Mouse (Mus musculus): ENCODE results near the gene Itga10. TPM values are rescaled to one million over a fixed set of nuclear protein-coding genes. Genes with fewer than 3 reads are reported as not detected.

Itga10 gene
- 1.7 and 2.0 TPM in 2 replicates for polyA plus RNA-seq (2011; ENCODE audit: insufficient read length, low read depth, missing spikeins)

- no peak for TF ChIP-seq POLR2A (IDR thresholded peaks at IDR 0.05; ENCODE audit: low read depth, low read length)
- TF ChIP-seq CTCF (IDR thresholded peaks at IDR 0.05; ENCODE audit: borderline replicate concordance, insufficient read depth, low read length) = 0 out of 2 replicates have a peak, but pooled peaks have one; percentile 24
- Histone ChIP-seq H3K4me1 (ENCODE audit: control insufficient read depth, insufficient read depth, low read length) (no peaks in the 10 kb centered on the region), H3K27ac (ENCODE audit: insufficient read depth, low read length) (no peak within 1 kb of the TSS), H3K4me3 (ENCODE audit: insufficient read depth, low read length) (no peak within 1 kb of the TSS)
Measured at GRCm38 (mm10) chr3:96645018-96645649, at the start of gene Itga10. Gene Itga10, plus strand, starts transcription at chr3:96645584.

DNA sequence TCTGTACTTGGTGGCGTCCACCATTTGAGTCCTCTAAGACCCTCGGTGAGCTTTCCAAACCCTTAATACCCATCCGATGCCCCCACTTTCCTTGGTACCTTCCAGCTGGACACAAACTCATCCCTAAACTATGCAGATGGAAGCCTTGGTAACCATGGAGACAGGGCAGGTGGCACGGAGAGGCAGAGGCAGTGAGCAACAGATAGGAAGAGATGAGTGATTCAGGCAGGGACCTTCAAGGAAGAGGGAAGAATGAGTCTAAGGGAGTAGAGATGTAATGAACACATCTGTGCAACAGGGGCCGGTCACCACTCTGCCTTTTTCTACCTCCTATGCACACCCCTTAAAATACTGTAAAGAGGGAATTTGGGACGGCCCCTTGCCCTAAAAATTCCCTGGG, 49.7 kb upstream of the Itga10 start:
- no peak for TF ChIP-seq POLR2A (IDR thresholded peaks at IDR 0.05; ENCODE audit: low read depth, low read length)
- TF ChIP-seq CTCF (IDR thresholded peaks at IDR 0.05; ENCODE audit: borderline replicate concordance, insufficient read depth, low read length) = no peak
- no peak overlapping the region for H3K4me3 ChIP-seq (ENCODE audit: insufficient read depth, low read length)
- H3K4me1 ChIP-seq (ENCODE audit: control insufficient read depth, insufficient read depth, low read length) = peaks cover 11% of the 10 kb centered on the region
- H3K27ac ChIP-seq (ENCODE audit: insufficient read depth, low read length) = peak overlapping the region; percentile 14; the same call in 1 of the 2 replicates

- Histone ChIP-seq H3K4me1 (ENCODE audit: control insufficient read depth, insufficient read depth, low read length) (peaks cover 11% of the 10 kb centered on the region), H3K27ac (ENCODE audit: insufficient read depth, low read length) (peak within 1 kb of the TSS; percentile 14), H3K4me3 (ENCODE audit: insufficient read depth, low read length) (peak within 1 kb of the TSS; percentile 52)
- TF ChIP-seq POLR2A (IDR thresholded peaks at IDR 0.05; ENCODE audit: low read depth, low read length) (no peak), CTCF (IDR thresholded peaks at IDR 0.05; ENCODE audit: borderline replicate concordance, insufficient read depth, low read length) (no peak)
Measured at GRCm38 (mm10) chr3:96596228-96596707, 49.1 kb upstream of the Itga10 start, which contains the start of gene Ankrd34a. Gene Ankrd34a, plus strand, starts transcription at chr3:96596636.

- no peak for TF ChIP-seq POLR2A (IDR thresholded peaks at IDR 0.05; ENCODE audit: low read depth, low read length)
- H3K4me3 ChIP-seq (ENCODE audit: insufficient read depth, low read length) = peak overlapping the region; percentile 52
- peaks cover 11% of the 10 kb centered on the region for H3K4me1 ChIP-seq (ENCODE audit: control insufficient read depth, insufficient read depth, low read length)
- peak overlapping the region; percentile 7 for H3K27ac ChIP-seq (ENCODE audit: insufficient read depth, low read length)
Measured at GRCm38 (mm10) chr3:96596855-96597254, 48.5 kb upstream of the Itga10 start.

GRCm38 (mm10) chr3:96597435-96597891, 47.9 kb upstream of the Itga10 start:
- Histone ChIP-seq H3K27ac (ENCODE audit: insufficient read depth, low read length) (no peak overlapping the region), H3K4me3 (ENCODE audit: insufficient read depth, low read length) (peak overlapping the region; percentile 52), H3K4me1 (ENCODE audit: control insufficient read depth, insufficient read depth, low read length) (peaks cover 11% of the 10 kb centered on the region)
- TF ChIP-seq POLR2A (IDR thresholded peaks at IDR 0.05; ENCODE audit: low read depth, low read length) (no peak; the same call in 1 of the 2 replicates), CTCF (IDR thresholded peaks at IDR 0.05; ENCODE audit: borderline replicate concordance, insufficient read depth, low read length) (no peak)

GRCm38 (mm10) chr3:96598156-96599068, 47.0 kb upstream of the Itga10 start:
- Histone ChIP-seq H3K27ac (ENCODE audit: insufficient read depth, low read length) (0 out of 2 replicates have a peak overlapping the region, but pooled peaks have one; percentile 1), H3K4me3 (ENCODE audit: insufficient read depth, low read length) (peak overlapping the region; percentile 52), H3K4me1 (ENCODE audit: control insufficient read depth, insufficient read depth, low read length) (peaks cover 11% of the 10 kb centered on the region)
- TF ChIP-seq CTCF (IDR thresholded peaks at IDR 0.05; ENCODE audit: borderline replicate concordance, insufficient read depth, low read length) = no peak
- TF ChIP-seq POLR2A (IDR thresholded peaks at IDR 0.05; ENCODE audit: low read depth, low read length) = peak; percentile 76

GRCm38 (mm10) chr3:96599069-96599393, 46.4 kb upstream of the Itga10 start:
- no peak for TF ChIP-seq CTCF (IDR thresholded peaks at IDR 0.05; ENCODE audit: borderline replicate concordance, insufficient read depth, low read length)
- no peak for TF ChIP-seq POLR2A (IDR thresholded peaks at IDR 0.05; ENCODE audit: low read depth, low read length)
- Histone ChIP-seq H3K4me3 (ENCODE audit: insufficient read depth, low read length) (no peak overlapping the region), H3K27ac (ENCODE audit: insufficient read depth, low read length) (no peak overlapping the region), H3K4me1 (ENCODE audit: control insufficient read depth, insufficient read depth, low read length) (peaks cover 14% of the 10 kb centered on the region)

DNA sequence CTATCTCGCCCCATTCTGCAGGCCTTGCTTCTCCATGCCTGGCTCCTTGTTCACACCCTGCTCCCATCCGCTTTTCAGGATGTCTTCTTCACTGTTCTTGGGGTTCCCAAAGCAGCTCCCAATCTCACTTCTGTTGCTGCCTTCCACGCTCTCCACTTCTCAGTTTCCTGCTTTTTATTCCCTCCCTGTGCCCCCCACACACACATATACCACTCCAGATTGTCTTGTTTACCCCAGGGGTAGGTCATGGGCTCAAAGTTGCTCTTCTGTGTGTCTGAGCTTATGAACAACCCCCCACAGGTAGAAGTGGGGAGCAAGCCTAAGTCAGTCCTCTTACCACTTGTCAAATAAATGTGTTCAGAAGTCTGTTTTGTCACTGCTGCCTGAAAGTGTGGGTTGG, 46.0 kb upstream of the Itga10 start:
- H3K27ac ChIP-seq (ENCODE audit: insufficient read depth, low read length) = peak overlapping the region; percentile 48; the same call in 1 of the 2 replicates
- no peak for TF ChIP-seq POLR2A (IDR thresholded peaks at IDR 0.05; ENCODE audit: low read depth, low read length)
- no peak for TF ChIP-seq CTCF (IDR thresholded peaks at IDR 0.05; ENCODE audit: borderline replicate concordance, insufficient read depth, low read length)
- no peak overlapping the region for H3K4me3 ChIP-seq (ENCODE audit: insufficient read depth, low read length)
- H3K4me1 ChIP-seq (ENCODE audit: control insufficient read depth, insufficient read depth, low read length) = peaks cover 14% of the 10 kb centered on the region

GRCm38 (mm10) chr3:96600639-96601250, 44.6 kb upstream of the Itga10 start, which contains the start of gene Lix1l:
Gene Lix1l, plus strand, starts transcription at chr3:96601149.
- H3K27ac ChIP-seq (ENCODE audit: insufficient read depth, low read length) = peak within 1 kb of the TSS; percentile 90

More at GRCm38 (mm10) chr3:96600639-96601250, 44.6 kb upstream of the Itga10 start, which contains the start of gene Lix1l:
- peak within 1 kb of the TSS; percentile 51 for H3K4me3 ChIP-seq (ENCODE audit: insufficient read depth, low read length)
- TF ChIP-seq POLR2A (IDR thresholded peaks at IDR 0.05; ENCODE audit: low read depth, low read length) (peak; percentile 75), CTCF (IDR thresholded peaks at IDR 0.05; ENCODE audit: borderline replicate concordance, insufficient read depth, low read length) (no peak)
- H3K4me1 ChIP-seq (ENCODE audit: control insufficient read depth, insufficient read depth, low read length) = peaks cover 14% of the 10 kb centered on the region
